Mouse (Mus musculus) heart, postnatal 14 days (tissue): Measurements from ENCODE around the gene 1110032F04Rik. TPM values are rescaled to one million over a fixed set of nuclear protein-coding genes. Genes with fewer than 3 reads are reported as not detected.
"Not testable (repeated sequence)": the region's sequence is repeated elsewhere in the genome, so short reads cannot be mapped to it uniquely, and the experiment has no call there.

ENCODE experiments used
- DNase-seq, 2 experiments: peaks; one replicate each; pipeline ENCODE4 v3.0.0; 2021 to 2022
- intact Hi-C: fragments of 180-260 bp; cut with DNase I; formaldehyde crosslinking; loops from one replicate; pipeline ENCODE4 v1.15.1; 2025
- long read RNA-seq, 2 experiments: library from polyadenylated mRNA; stranded (forward); transcript quantifications; one replicate each; pipeline ENCODE4 v2.0.0; 2021
- total RNA-seq, 2 experiments: library from RNA; stranded (reverse); gene quantifications; 2 replicates each; pipeline ENCODE4 v1.2.3; 2021

Gene 1110032F04Rik
- 1 to 10 TPM; 1.1 to 1.3 TPM for total RNA-seq
- long read RNA-seq, experiment 1, partial matches to known transcripts = 0 of 1 reads
- long read RNA-seq, experiment 1, other reads (novel, unspliced or antisense) = 0 of 1 reads
- long read RNA-seq, experiment 2, partial matches to known transcripts = 0 of 3 reads
- long read RNA-seq, experiment 2, other reads (novel, unspliced or antisense) = 0 of 3 reads

GRCm38 (mm10) chr3:68869211-68869690 lies at the start of gene 1110032F04Rik:
1110032F04Rik (plus strand) TSS chr3:68869586.
- intact Hi-C loops = no loop called here
- DNase-seq = peak; percentile 31 to 32

GRCm38 (mm10) chr3:68821406-68821805 lies 48.0 kb upstream of the 1110032F04Rik start:
- no peak for DNase-seq
- intact Hi-C loops = no loop called here

- no peak for DNase-seq
- intact Hi-C loops = no loop called here
These were observed 47.5 kb upstream of the 1110032F04Rik start for GRCm38 (mm10) chr3:68821926-68822341.

- DNase-seq = peak; percentile 28 to 60
These were observed 45.3 kb upstream of the 1110032F04Rik start for GRCm38 (mm10) chr3:68823876-68824764.

GRCm38 (mm10) chr3:68824765-68825090 lies 44.7 kb upstream of the 1110032F04Rik start:
- intact Hi-C loops = no loop called here
- DNase-seq = no peak

More at GRCm38 (mm10) chr3:68823876-68824764, 45.3 kb upstream of the 1110032F04Rik start:
- intact Hi-C loops = no loop called here

- intact Hi-C loops = no loop called here
These were observed 44.2 kb upstream of the 1110032F04Rik start for GRCm38 (mm10) chr3:68825151-68825550.

GRCm38 (mm10) chr3:68827671-68828070 lies 41.7 kb upstream of the 1110032F04Rik start:
- intact Hi-C loops = no loop called here
- no peak for DNase-seq

More at GRCm38 (mm10) chr3:68825151-68825550, 44.2 kb upstream of the 1110032F04Rik start:
- DNase-seq = no peak

GRCm38 (mm10) chr3:68829944-68830343 lies 39.4 kb upstream of the 1110032F04Rik start:
- no peak for DNase-seq
- intact Hi-C loops = no loop called here

GRCm38 (mm10) chr3:68836857-68837499 lies 32.4 kb upstream of the 1110032F04Rik start:
- intact Hi-C loops = no loop called here

GRCm38 (mm10) chr3:68840206-68840605 lies 29.2 kb upstream of the 1110032F04Rik start:
- peak in 1 of 2 experiments; percentile 12 for DNase-seq
- intact Hi-C loops = no loop called here

More at GRCm38 (mm10) chr3:68836857-68837499, 32.4 kb upstream of the 1110032F04Rik start:
- DNase-seq = no peak

GRCm38 (mm10) chr3:68844025-68844424 lies 25.4 kb upstream of the 1110032F04Rik start:
- no peak for DNase-seq
- intact Hi-C loops = no loop called here

- intact Hi-C loops = no loop called here
- no peak for DNase-seq
These were observed 21.1 kb upstream of the 1110032F04Rik start for GRCm38 (mm10) chr3:68848323-68848722.

- DNase-seq = no peak
- intact Hi-C loops = no loop called here
These were observed 17.0 kb upstream of the 1110032F04Rik start for GRCm38 (mm10) chr3:68852414-68852813.

GRCm38 (mm10) chr3:68869691-68870567 lies 543 bp downstream of the 1110032F04Rik start:
- intact Hi-C loops = no loop called here
- DNase-seq = peak; percentile 29 to 35

GRCm38 (mm10) chr3:68870568-68870950 lies 1.2 kb downstream of the 1110032F04Rik start:
- DNase-seq = peak in 1 of 2 experiments; percentile 9
- intact Hi-C loops = no loop called here

- no peak for DNase-seq
- intact Hi-C loops = no loop called here
These were observed 4.7 kb downstream of the 1110032F04Rik start for GRCm38 (mm10) chr3:68874079-68874478.

GRCm38 (mm10) chr3:68886845-68887244 lies 17.5 kb downstream of the 1110032F04Rik start:
- DNase-seq = no peak
- intact Hi-C loops = no loop called here

GRCm38 (mm10) chr3:68895426-68895825 lies 26.0 kb downstream of the 1110032F04Rik start:
- no peak for DNase-seq
- intact Hi-C loops = no loop called here

- no peak for DNase-seq
- intact Hi-C loops = no loop called here
These were observed 27.8 kb downstream of the 1110032F04Rik start for GRCm38 (mm10) chr3:68897154-68897553.

GRCm38 (mm10) chr3:68902636-68903035 lies 33.2 kb downstream of the 1110032F04Rik start:
- DNase-seq, intact Hi-C loops: not testable (repeated sequence)
